Mouse (Mus musculus) cerebellum, postnatal 10 days (tissue): ENCODE data around the gene Paqr3.

ENCODE experiments used
- DNase-seq, 2 experiments: peaks; one replicate each; pipeline ENCODE4 v3.0.0; 2021; ENCODE audit warnings: mixed read lengths in 2 of 2

The Paqr3 gene

GRCm38 (mm10) chr5:97084541-97084940 is 26.9 kb downstream of the Paqr3 start:
- DNase-seq: no peak

GRCm38 (mm10) chr5:97083701-97084100 is 27.7 kb downstream of the Paqr3 start:
- DNase-seq: no peak

- DNase-seq: peak; percentile 72 to 76
These were observed 29.9 kb downstream of the Paqr3 start for GRCm38 (mm10) chr5:97081481-97081880.

GRCm38 (mm10) chr5:97078641-97079040 is 32.8 kb downstream of the Paqr3 start:
- DNase-seq: peak in 1 of 2 experiments; percentile 22

- DNase-seq: peak; percentile 23 to 25
These were observed 33.7 kb downstream of the Paqr3 start for GRCm38 (mm10) chr5:97077676-97078075.

- DNase-seq: no peak
These were observed 35.2 kb downstream of the Paqr3 start for GRCm38 (mm10) chr5:97076167-97076566.

- no peak for DNase-seq
These were observed 35.8 kb downstream of the Paqr3 start for GRCm38 (mm10) chr5:97075476-97076151.

- DNase-seq: no peak
These were observed 45.6 kb downstream of the Paqr3 start for GRCm38 (mm10) chr5:97065746-97066145.

GRCm38 (mm10) chr5:97062041-97062440 is 49.4 kb downstream of the Paqr3 start:
- no peak for DNase-seq

GRCm38 (mm10) chr5:97060864-97061263 is 50.5 kb downstream of the Paqr3 start:
- no peak for DNase-seq

- no peak for DNase-seq
These were observed 54.5 kb downstream of the Paqr3 start for GRCm38 (mm10) chr5:97056791-97057450.

GRCm38 (mm10) chr5:97056359-97056758 is 55.0 kb downstream of the Paqr3 start:
- DNase-seq: no peak

GRCm38 (mm10) chr5:97055511-97056068 is 55.8 kb downstream of the Paqr3 start:
- peak; percentile 74 to 88 for DNase-seq

GRCm38 (mm10) chr5:97054801-97055200 is 56.6 kb downstream of the Paqr3 start:
- no peak for DNase-seq

- no peak for DNase-seq
These were observed 57.2 kb downstream of the Paqr3 start for GRCm38 (mm10) chr5:97054166-97054565.

- DNase-seq: no peak
These were observed 62.5 kb downstream of the Paqr3 start for GRCm38 (mm10) chr5:97048905-97049304.

- DNase-seq: no peak
These were observed 64.7 kb downstream of the Paqr3 start for GRCm38 (mm10) chr5:97046680-97047079.

GRCm38 (mm10) chr5:97045260-97045659 is 66.1 kb downstream of the Paqr3 start:
- DNase-seq: no peak
